Mouse (Mus musculus) left cerebral cortex, adult 6 months (tissue): ENCODE results near the gene Tlr13. TPM values are rescaled to one million over a fixed set of nuclear protein-coding genes. Genes with fewer than 3 reads are reported as not detected.

Source experiments
- long read RNA-seq, 2 experiments: library from polyadenylated mRNA; unstranded; transcript quantifications; one replicate each; pipeline ENCODE4 v2.0.0; 2019 to 2020
- polyA plus RNA-seq: library from polyadenylated mRNA; unstranded; fragments of <200 nt; fragmentation: Nextera tagmentation; gene quantifications from 2 replicates; pipeline ENCODE4 v1.2.3, GENCODE M21; 2021

Gene Tlr13
- 0.51 and 0.58 TPM in 2 replicates for polyA plus RNA-seq
- long read RNA-seq, experiment 1, full-length matches to known transcripts = 3 of 4 reads
- long read RNA-seq, experiment 1, partial matches to known transcripts = 0 of 4 reads
- long read RNA-seq, experiment 1, other reads (novel, unspliced or antisense) = 1 of 4 reads
- long read RNA-seq, experiment 2, partial matches to known transcripts = 0 of 1 reads
- long read RNA-seq, experiment 2, other reads (novel, unspliced or antisense) = 1 of 1 reads

DNA sequence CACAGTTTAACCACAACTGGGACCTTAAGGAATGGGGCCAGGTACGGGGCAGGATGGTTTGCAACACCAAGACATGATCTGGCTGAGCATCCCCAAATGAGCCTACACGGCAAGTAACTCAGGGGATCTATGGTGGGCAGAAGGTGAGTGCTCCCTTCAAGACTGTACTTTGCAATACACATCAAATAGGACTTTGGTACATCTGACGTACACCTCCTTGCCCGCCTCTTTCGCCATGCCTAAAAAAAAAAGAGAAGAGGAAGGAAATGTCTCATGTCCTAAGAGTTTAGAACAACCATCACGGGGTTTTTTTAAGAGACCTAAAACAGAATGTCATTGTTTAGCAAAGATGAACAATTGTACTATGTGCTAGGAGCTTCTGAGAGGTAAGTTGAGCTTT, at the start of gene Tlr13:
Gene Tlr13, plus strand, starts transcription at position 269 of the 400 bp plus-strand sequence.

DNA sequence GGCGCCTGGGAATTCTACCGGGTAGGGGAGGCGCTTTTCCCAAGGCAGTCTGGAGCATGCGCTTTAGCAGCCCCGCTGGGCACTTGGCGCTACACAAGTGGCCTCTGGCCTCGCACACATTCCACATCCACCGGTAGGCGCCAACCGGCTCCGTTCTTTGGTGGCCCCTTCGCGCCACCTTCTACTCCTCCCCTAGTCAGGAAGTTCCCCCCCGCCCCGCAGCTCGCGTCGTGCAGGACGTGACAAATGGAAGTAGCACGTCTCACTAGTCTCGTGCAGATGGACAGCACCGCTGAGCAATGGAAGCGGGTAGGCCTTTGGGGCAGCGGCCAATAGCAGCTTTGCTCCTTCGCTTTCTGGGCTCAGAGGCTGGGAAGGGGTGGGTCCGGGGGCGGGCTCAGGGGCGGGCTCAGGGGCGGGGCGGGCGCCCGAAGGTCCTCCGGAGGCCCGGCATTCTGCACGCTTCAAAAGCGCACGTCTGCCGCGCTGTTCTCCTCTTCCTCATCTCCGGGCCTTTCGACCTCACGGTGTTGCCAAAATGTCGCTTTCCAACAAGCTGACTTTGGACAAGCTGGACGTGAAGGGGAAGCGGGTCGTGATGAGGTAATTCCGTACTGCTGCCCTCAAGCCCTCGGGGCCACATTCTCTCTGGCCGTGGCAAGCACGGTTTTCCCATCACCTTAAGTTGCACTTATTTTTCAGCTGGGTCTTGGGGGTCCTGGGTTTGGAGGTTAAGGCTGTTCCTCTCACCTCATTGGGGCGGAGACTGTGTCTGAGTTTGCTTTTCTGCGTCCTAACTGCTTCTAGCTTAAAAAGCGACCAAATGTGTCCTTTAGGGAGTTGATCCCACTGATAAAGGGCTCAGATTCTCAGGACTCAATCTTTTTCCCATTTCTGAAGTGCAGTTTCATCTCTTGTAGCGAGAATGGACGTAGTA, 44.0 kb downstream of the Tlr13 start, which contains the start of gene Pgk1:
Gene Pgk1, plus strand, starts transcription at position 388 of the 937 bp plus-strand sequence.

Other genes starting within 250 kb of the Tlr13 start
- gene Atrx, start 213.8 kb upstream of the Tlr13 start, polyA plus RNA-seq = 53.8 and 70.2 TPM in 2 replicates
- gene Magt1, start 131.3 kb upstream of the Tlr13 start, polyA plus RNA-seq = 7.5 and 8.3 TPM in 2 replicates
- gene Cox7b, start 127.5 kb upstream of the Tlr13 start, polyA plus RNA-seq = 1,008 and 1,313 TPM in 2 replicates
- gene Atp7a, start 115.9 kb upstream of the Tlr13 start, polyA plus RNA-seq = 1.3 and 1.9 TPM in 2 replicates
- gene Pgk1, start 43.9 kb downstream of the Tlr13 start, polyA plus RNA-seq = 455 and 553 TPM in 2 replicates
- 27.3 and 29.1 TPM in 2 replicates for gene Taf9b, start 78.0 kb downstream of the Tlr13 start, polyA plus RNA-seq
- not detected in 2 replicates for gene Fnd3c2, start 112.2 kb downstream of the Tlr13 start, polyA plus RNA-seq